Mouse (Mus musculus): Measurements from ENCODE around the gene E2f8. TPM values are rescaled to one million over a fixed set of nuclear protein-coding genes. Genes with fewer than 3 reads are reported as not detected.

Gene E2f8
- polyA plus RNA-seq, 1 experiment from 2014 or later = 23.0 TPM

Other genes with a start within 250 kb of the E2f8 start
- not detected in 2 replicates for gene Mrgprb3, start 237.8 kb downstream of the E2f8 start, polyA plus RNA-seq (2016; fragmentation: Nextera tagmentation; extraction: Ambion mirVana)
- 36.1 and 41.9 TPM in 2 replicates for gene Zdhhc13, start 92.6 kb downstream of the E2f8 start, polyA plus RNA-seq (2016; fragmentation: Nextera tagmentation; extraction: Ambion mirVana)
- gene Csrp3, start 33.6 kb downstream of the E2f8 start, polyA plus RNA-seq (2016; fragmentation: Nextera tagmentation; extraction: Ambion mirVana) = 1,088 and 1,135 TPM in 2 replicates
- gene Nav2, start 27.1 kb upstream of the E2f8 start, polyA plus RNA-seq (2016; fragmentation: Nextera tagmentation; extraction: Ambion mirVana) = 28.1 and 34.6 TPM in 2 replicates